Mouse (Mus musculus) cerebellum, postnatal 14 days (tissue): Measurements from ENCODE around the gene Svip.

Experiments
- DNase-seq, 2 experiments: peaks; one replicate each; pipeline ENCODE4 v3.0.0; 2021; ENCODE audit warnings: mixed read lengths in 2 of 2

The Svip gene

GRCm38 (mm10) chr7:52005511-52006295, at the start of gene Svip:
TSS of gene Svip (minus strand) at chr7:52006018.
- peak; percentile 96 for DNase-seq

GRCm38 (mm10) chr7:52037600-52038582, 32.1 kb upstream of the Svip start:
- peak; percentile 68 to 71 for DNase-seq

- DNase-seq: no peak
Observed at GRCm38 (mm10) chr7:52024050-52024626, 18.3 kb upstream of the Svip start.

GRCm38 (mm10) chr7:52022039-52022438, 16.2 kb upstream of the Svip start:
- DNase-seq: no peak

GRCm38 (mm10) chr7:52015628-52016027, 9.8 kb upstream of the Svip start, which contains the start of gene 1700015G11Rik:
TSS of gene 1700015G11Rik (minus strand) at chr7:52015728.
- DNase-seq: no peak

- DNase-seq: no peak
Observed at GRCm38 (mm10) chr7:52015180-52015579, 9.4 kb upstream of the Svip start.

GRCm38 (mm10) chr7:52013457-52013856, 7.6 kb upstream of the Svip start:
- DNase-seq: no peak

- DNase-seq: peak in 1 of 2 experiments; percentile 7
Observed at GRCm38 (mm10) chr7:52007138-52007537, 1.3 kb upstream of the Svip start.

GRCm38 (mm10) chr7:52006296-52006630, 445 bp upstream of the Svip start:
- DNase-seq: no peak

GRCm38 (mm10) chr7:51991020-51991419, 14.8 kb downstream of the Svip start:
- DNase-seq: no peak

- no peak for DNase-seq
Observed at GRCm38 (mm10) chr7:51986909-51987308, 18.9 kb downstream of the Svip start.

GRCm38 (mm10) chr7:51985763-51986162, 20.1 kb downstream of the Svip start:
- no peak for DNase-seq

- DNase-seq: no peak
Observed at GRCm38 (mm10) chr7:51982303-51982702, 23.5 kb downstream of the Svip start.

- DNase-seq: peak; percentile 31 to 52
Observed at GRCm38 (mm10) chr7:51979271-51979670, 26.5 kb downstream of the Svip start.

- DNase-seq: no peak
Observed at GRCm38 (mm10) chr7:51975181-51975580, 30.6 kb downstream of the Svip start.

GRCm38 (mm10) chr7:51973526-51973925, 32.3 kb downstream of the Svip start:
- DNase-seq: no peak

- peak; percentile 19 for DNase-seq
Observed at GRCm38 (mm10) chr7:51973091-51973490, 32.7 kb downstream of the Svip start.

- DNase-seq: peak; percentile 75 to 78
Observed at GRCm38 (mm10) chr7:51972252-51972855, 33.5 kb downstream of the Svip start.

GRCm38 (mm10) chr7:51969379-51969778, 36.4 kb downstream of the Svip start:
- DNase-seq: no peak

- no peak for DNase-seq
Observed at GRCm38 (mm10) chr7:51967581-51967980, 38.2 kb downstream of the Svip start.

- DNase-seq: no peak
Observed at GRCm38 (mm10) chr7:51964681-51965080, 41.1 kb downstream of the Svip start.

- DNase-seq: no peak
Observed at GRCm38 (mm10) chr7:51962219-51962952, 43.4 kb downstream of the Svip start.
